Mouse (Mus musculus) embryonic facial prominence, embryonic 10.5 days (tissue): ENCODE results near the gene Tmem107. TPM values are rescaled to one million over a fixed set of nuclear protein-coding genes. Genes with fewer than 3 reads are reported as not detected.

ENCODE experiments used
- DNase-seq: peaks from one replicate; pipeline ENCODE4 v3.0.0-alpha.2; 2017; ENCODE audit warnings: low spot score
- H3K27ac ChIP-seq: fragments of 300-500 bp; sonication (generic); replicated peaks from 2 replicates; pipeline ENCODE4 v1.5.1; 2016; ENCODE audit warnings: mild to moderate bottlenecking
- H3K27me3 ChIP-seq: fragments of 300-500 bp; sonication (generic); replicated peaks from 2 replicates; pipeline ENCODE4 v1.6.1; 2016; ENCODE audit warnings: low read depth, mild to moderate bottlenecking; ENCODE audit not compliant: poor library complexity, severe bottlenecking
- H3K36me3 ChIP-seq: fragments of 300-500 bp; sonication (generic); replicated peaks from 2 replicates; pipeline ENCODE4 v1.6.1; 2016; ENCODE audit warnings: mild to moderate bottlenecking, moderate library complexity
- H3K4me1 ChIP-seq: fragments of 300-500 bp; sonication (generic); 2 replicates; pipeline ENCODE4 v1.6.1; 2016
- H3K4me3 ChIP-seq: fragments of 300-500 bp; sonication (generic); 2 replicates; pipeline ENCODE4 v1.5.1; 2016; ENCODE audit warnings: mild to moderate bottlenecking, moderate library complexity
- H3K9me3 ChIP-seq: fragments of 300-500 bp; sonication (generic); 2 replicates; pipeline ENCODE4 v1.6.1; 2016; ENCODE audit warnings: mild to moderate bottlenecking
- WGBS: fragments of 180-500 bp; shearing (Covaris S2); methylation state at CpG from one replicate; pipeline ENCODE4 v1.1.7; 2016; 5-methylcytosine and 5-hydroxymethylcytosine counted together
- polyA plus RNA-seq: library from polyadenylated mRNA; unstranded; fragments of >200 nt; fragmentation: Nextera tagmentation; extraction: Ambion mirVana; gene quantifications from 2 replicates; pipeline ENCODE4 v1.2.1, GENCODE M21; 2016

Tmem107 gene
- polyA plus RNA-seq, 1 experiment from 2014 or later, result 41.0 TPM

- no peaks in the 10 kb centered on the region for H3K27me3 ChIP-seq
- 86% methylated on average over 11 of the region's 11 CpGs for WGBS
- peak overlapping the region; percentile 75 for H3K4me3 ChIP-seq
- peaks cover 44% of the 10 kb centered on the region for H3K4me1 ChIP-seq
- no peaks in the 10 kb centered on the region for H3K36me3 ChIP-seq
- peak overlapping the region; percentile 95; the same call in 1 of the 2 replicates for H3K27ac ChIP-seq
- H3K9me3 ChIP-seq, result no peaks in the 10 kb centered on the region
- no peak for DNase-seq
Measured at GRCm38 (mm10) chr11:69072234-69072633, 1.6 kb downstream of the Tmem107 start.

GRCm38 (mm10) chr11:69072666-69073064 is 2.1 kb downstream of the Tmem107 start:
- no peaks in the 10 kb centered on the region for H3K36me3 ChIP-seq
- peaks cover 40% of the 10 kb centered on the region for H3K4me1 ChIP-seq
- H3K9me3 ChIP-seq, result no peaks in the 10 kb centered on the region
- no peaks in the 10 kb centered on the region for H3K27me3 ChIP-seq
- H3K27ac ChIP-seq, result peak overlapping the region; percentile 95
- peak overlapping the region; percentile 75 for H3K4me3 ChIP-seq
- no peak for DNase-seq
- 14% methylated on average over 9 of the region's 9 CpGs for WGBS

- Histone ChIP-seq H3K36me3 (no peaks in the 10 kb centered on the region), H3K9me3 (no peaks in the 10 kb centered on the region), H3K27me3 (no peaks in the 10 kb centered on the region), H3K4me1 (peaks cover 39% of the 10 kb centered on the region), H3K27ac (peak overlapping the region; percentile 95), H3K4me3 (peak overlapping the region; percentile 75)
- peak; percentile 84 for DNase-seq
- 0% methylated on average over 14 of the region's 14 CpGs for WGBS
Measured at GRCm38 (mm10) chr11:69073065-69073888, 2.7 kb downstream of the Tmem107 start.

GRCm38 (mm10) chr11:69073951-69074775 is 3.6 kb downstream of the Tmem107 start:
- Histone ChIP-seq H3K27ac (peak overlapping the region; percentile 95), H3K4me1 (peaks cover 45% of the 10 kb centered on the region), H3K27me3 (no peaks in the 10 kb centered on the region), H3K36me3 (no peaks in the 10 kb centered on the region), H3K4me3 (peak overlapping the region; percentile 75), H3K9me3 (no peaks in the 10 kb centered on the region)
- no peak for DNase-seq
- WGBS, result 42% methylated on average over 6 of the region's 6 CpGs

- Histone ChIP-seq H3K9me3 (no peaks in the 10 kb centered on the region), H3K4me1 (peaks cover 42% of the 10 kb centered on the region), H3K36me3 (no peaks in the 10 kb centered on the region), H3K27ac (peak overlapping the region; percentile 69; the same call in 1 of the 2 replicates), H3K4me3 (no peak overlapping the region; the same call in 1 of the 2 replicates), H3K27me3 (no peaks in the 10 kb centered on the region)
- no peak for DNase-seq
- 47% methylated on average over 2 of the region's 2 CpGs for WGBS
Measured at GRCm38 (mm10) chr11:69074776-69075069, 4.1 kb downstream of the Tmem107 start.

- no peaks in the 10 kb centered on the region for H3K27me3 ChIP-seq
- 46% methylated on average over 9 of the region's 9 CpGs for WGBS
- H3K4me3 ChIP-seq, result no peak overlapping the region
- DNase-seq, result no peak
- no peaks in the 10 kb centered on the region for H3K36me3 ChIP-seq
- H3K4me1 ChIP-seq, result peaks cover 39% of the 10 kb centered on the region
- no peaks in the 10 kb centered on the region for H3K9me3 ChIP-seq
- H3K27ac ChIP-seq, result no peak overlapping the region
Measured at GRCm38 (mm10) chr11:69075764-69076479, 5.3 kb downstream of the Tmem107 start.

- H3K27ac ChIP-seq, result no peak overlapping the region
- H3K9me3 ChIP-seq, result no peaks in the 10 kb centered on the region
- no peak for DNase-seq
- WGBS, result 78% methylated on average over 5 of the region's 5 CpGs
- H3K4me3 ChIP-seq, result no peak overlapping the region
- no peaks in the 10 kb centered on the region for H3K27me3 ChIP-seq
- peaks cover 33% of the 10 kb centered on the region for H3K4me1 ChIP-seq
- H3K36me3 ChIP-seq, result no peaks in the 10 kb centered on the region
Measured at GRCm38 (mm10) chr11:69076572-69076971, 6.0 kb downstream of the Tmem107 start.

GRCm38 (mm10) chr11:69077316-69077715 is 6.7 kb downstream of the Tmem107 start:
- no peak overlapping the region for H3K27ac ChIP-seq
- H3K27me3 ChIP-seq, result no peaks in the 10 kb centered on the region
- H3K4me3 ChIP-seq, result no peak overlapping the region
- DNase-seq, result no peak
- WGBS, result 88% methylated on average over 9 of the region's 9 CpGs
- H3K4me1 ChIP-seq, result peaks cover 25% of the 10 kb centered on the region
- H3K9me3 ChIP-seq, result no peaks in the 10 kb centered on the region
- no peaks in the 10 kb centered on the region for H3K36me3 ChIP-seq

- DNase-seq, result no peak
- no peaks in the 10 kb centered on the region for H3K36me3 ChIP-seq
- no peak overlapping the region for H3K27ac ChIP-seq
- H3K27me3 ChIP-seq, result no peaks in the 10 kb centered on the region
- no peaks in the 10 kb centered on the region for H3K9me3 ChIP-seq
- no peak overlapping the region for H3K4me3 ChIP-seq
- peaks cover 20% of the 10 kb centered on the region for H3K4me1 ChIP-seq
- 74% methylated on average over 6 of the region's 6 CpGs for WGBS
Measured at GRCm38 (mm10) chr11:69078041-69078440, 7.4 kb downstream of the Tmem107 start.

GRCm38 (mm10) chr11:69078805-69079438 is 8.3 kb downstream of the Tmem107 start:
- H3K27me3 ChIP-seq, result no peaks in the 10 kb centered on the region
- peaks cover 19% of the 10 kb centered on the region for H3K4me1 ChIP-seq
- no peaks in the 10 kb centered on the region for H3K36me3 ChIP-seq
- DNase-seq, result no peak
- 75% methylated on average over 5 of the region's 5 CpGs for WGBS
- no peaks in the 10 kb centered on the region for H3K9me3 ChIP-seq
- 0 out of 2 replicates have a peak overlapping the region, but pooled peaks have one; percentile 0 for H3K4me3 ChIP-seq
- no peak overlapping the region for H3K27ac ChIP-seq

- Histone ChIP-seq H3K36me3 (no peaks in the 10 kb centered on the region), H3K9me3 (no peaks in the 10 kb centered on the region), H3K4me1 (peaks cover 10% of the 10 kb centered on the region; the same call in 1 of the 2 replicates), H3K27me3 (no peaks in the 10 kb centered on the region), H3K4me3 (no peak overlapping the region), H3K27ac (no peak overlapping the region)
- DNase-seq, result no peak
- WGBS, result 84% methylated on average over 15 of the region's 15 CpGs
Measured at GRCm38 (mm10) chr11:69080102-69080854, 9.7 kb downstream of the Tmem107 start.
